Mouse (Mus musculus) brain, embryonic 14.5 days (tissue): ENCODE measurements around the gene Lrrn4.

ENCODE experiments used
- CTCF ChIP-seq: fragments of 200-500 bp; IDR thresholded peaks from 2 replicates; pipeline ENCODE4 v1.5.1; 2012; ENCODE audit warnings: inconsistent platforms, mild to moderate bottlenecking, moderate library complexity, borderline replicate concordance; ENCODE audit not compliant: insufficient read depth, insufficient read length; ENCODE audit errors: extremely low read depth
- POLR2A ChIP-seq: fragments of 200-500 bp; IDR thresholded peaks from 2 replicates; pipeline ENCODE4 v1.6.1; 2012; ENCODE audit warnings: mild to moderate bottlenecking, inconsistent platforms, borderline replicate concordance; ENCODE audit not compliant: poor library complexity, insufficient read depth, insufficient read length, severe bottlenecking; ENCODE audit errors: extremely low read depth

- TF ChIP-seq POLR2A = no peak
- TF ChIP-seq CTCF = no peak
Observed at GRCm38 (mm10) chr2:132861456-132861855, 19.2 kb downstream of the Lrrn4 start.
